Mouse (Mus musculus) cerebellum, adult 2 months (tissue): ENCODE results near the gene B3gat1. TPM values are rescaled to one million over a fixed set of nuclear protein-coding genes. Genes with fewer than 3 reads are reported as not detected.
A peak's percentile ranks its signal among the peaks of the same experiment; 100 is the strongest.

ENCODE experiments used
- DNase-seq, 2 experiments: peaks; one replicate each; pipeline ENCODE4 v3.0.0; 2021
- H3K27ac ChIP-seq: fragments of 200-500 bp; 2 replicates; pipeline ENCODE4 v1.5.1; 2012; ENCODE audit warnings: low read length, control low read depth, inconsistent platforms; ENCODE audit not compliant: insufficient read depth
- H3K27me3 ChIP-seq: fragments of 200-500 bp; 2 replicates; pipeline ENCODE4 v1.6.1; 2012; ENCODE audit warnings: inconsistent platforms, mild to moderate bottlenecking, low read length, moderate library complexity; ENCODE audit not compliant: control insufficient read depth, insufficient read depth
- H3K4me1 ChIP-seq: fragments of 200-500 bp; 2 replicates; pipeline ENCODE4 v1.6.1; 2011; ENCODE audit warnings: low read length; ENCODE audit not compliant: control insufficient read depth, insufficient read depth
- H3K4me3 ChIP-seq: fragments of 200-500 bp; replicated peaks from 2 replicates; pipeline ENCODE3; 2011; ENCODE audit warnings: mild to moderate bottlenecking, low read depth, low read length, control low read depth; ENCODE audit not compliant: insufficient read depth
- CTCF ChIP-seq: fragments of 200-500 bp; IDR thresholded peaks from 2 replicates; pipeline ENCODE4 v1.5.1; 2011; ENCODE audit warnings: low read depth, mild to moderate bottlenecking, control low read depth, low read length, moderate library complexity, borderline replicate concordance; ENCODE audit not compliant: insufficient read depth
- POLR2A ChIP-seq: fragments of 200-500 bp; IDR thresholded peaks from 2 replicates; pipeline ENCODE4 v1.6.1; 2011; ENCODE audit warnings: low read length, control low read depth, borderline replicate concordance; ENCODE audit not compliant: insufficient read depth
- WGBS: fragments of 180-500 bp; shearing (Covaris S2); methylation state at CpG from one replicate; pipeline ENCODE4 v1.1.7; 2018; 5-methylcytosine and 5-hydroxymethylcytosine counted together
- polyA plus RNA-seq: library from polyadenylated mRNA; depleted of rRNA; stranded (reverse); fragments of >200 nt; gene quantifications from 2 replicates; pipeline ENCODE4 v1.2.3, GENCODE M21; 2012; rRNA removed

B3gat1 gene
- polyA plus RNA-seq, 1 experiment, result 81.2 TPM

- Histone ChIP-seq H3K27ac (no peak within 1 kb of the TSS), H3K27me3 (no peaks in the 10 kb centered on the region), H3K4me3 (peak within 1 kb of the TSS; percentile 7), H3K4me1 (peaks cover 3% of the 10 kb centered on the region; the same call in 1 of the 2 replicates)
- TF ChIP-seq CTCF, result no peak
- no peak for TF ChIP-seq POLR2A
- peak; percentile 69 to 77 for DNase-seq
- WGBS, result 1% methylated on average over 33 of the region's 33 CpGs
Observed at GRCm38 (mm10) chr9:26805935-26806666, 72.6 kb downstream of the B3gat1 start, which contains the start of gene Glb1l2. Glb1l2 (minus strand) TSS chr9:26806468.

GRCm38 (mm10) chr9:26808735-26809134 is 75.2 kb downstream of the B3gat1 start:
- DNase-seq, result no peak
- H3K4me3 ChIP-seq, result no peak overlapping the region
- no peak for TF ChIP-seq POLR2A
- TF ChIP-seq CTCF, result no peak
- 86% methylated on average over 2 of the region's 2 CpGs for WGBS
- H3K4me1 ChIP-seq, result peaks cover 3% of the 10 kb centered on the region; the same call in 1 of the 2 replicates
- no peaks in the 10 kb centered on the region for H3K27me3 ChIP-seq
- H3K27ac ChIP-seq, result no peak overlapping the region

Other genes with a start within 250 kb of the B3gat1 start
- 0.64 and 1.2 TPM in 2 replicates for gene Glb1l2, start 72.7 kb downstream of the B3gat1 start, polyA plus RNA-seq
- gene Glb1l3, start 127.2 kb downstream of the B3gat1 start, polyA plus RNA-seq, result 0.03 TPM in 1 of 2 replicates, not detected in the other
- 0.14 TPM in 1 of 2 replicates, not detected in the other for gene Gm1110, start 189.4 kb downstream of the B3gat1 start, polyA plus RNA-seq